Mouse (Mus musculus): ENCODE results near the gene Mxi1. TPM values are rescaled to one million over a fixed set of nuclear protein-coding genes. Genes with fewer than 3 reads are reported as not detected.
A peak's percentile ranks its signal among the peaks of the same experiment; 100 is the strongest.

Gene Mxi1
- total and polyA plus RNA-seq, 3 experiments, result 29.0 to 60.9 TPM; not detected in 1

GRCm38 (mm10) chr19:53405810-53406209, 95.5 kb downstream of the Mxi1 start:
- no peak overlapping the region for H3K4me3 ChIP-seq (ENCODE audit: control insufficient read depth in 1 of 2, insufficient read depth in 1 of 2, low read depth in 2 of 2, low read length in 2 of 2)
- H3K27me3 ChIP-seq (ENCODE audit: control insufficient read depth in 1 of 2, insufficient read depth in 2 of 2, low read length in 2 of 2), result no peaks in the 10 kb centered on the region
- TF ChIP-seq E2F4 (IDR thresholded peaks at IDR 0.05; ENCODE audit: borderline replicate concordance, low read depth, low read length) (no peak), GATA1 (IDR thresholded peaks at IDR 0.05; ENCODE audit: low read depth, low read length) (peak; percentile 42; the same call in 1 of the 2 replicates)
- H3K36me3 ChIP-seq (ENCODE audit: control insufficient read depth in 1 of 2, insufficient read depth in 2 of 2, low read length in 2 of 2), result peaks cover 0 to 39% of the 10 kb centered on the region in 2 experiments; a peak in 2 of 4 replicates
- no peaks in the 10 kb centered on the region for H3K79me2 ChIP-seq (ENCODE audit: control insufficient read depth, insufficient read depth, low read length, poor library complexity)
- no peaks in the 10 kb centered on the region for H3K9me3 ChIP-seq (replicated peaks; ENCODE audit: insufficient read depth, low read length)
- H3K4me1 ChIP-seq (ENCODE audit: control insufficient read depth in 1 of 2, insufficient read depth in 2 of 2, low read length in 2 of 2), result peaks cover 12 to 51% of the 10 kb centered on the region in 2 experiments
- DNase-seq (ENCODE audit: low read depth, low spot score), result peak; percentile 68
- no peak overlapping the region for H3K9ac ChIP-seq (ENCODE audit: control insufficient read depth, low read depth, low read length, poor library complexity, severe bottlenecking)
- H3K27ac ChIP-seq (ENCODE audit: control insufficient read depth, low read depth, low read length), result no peak overlapping the region

GRCm38 (mm10) chr19:53407350-53407749, 97.0 kb downstream of the Mxi1 start:
- no peaks in the 10 kb centered on the region for H3K79me2 ChIP-seq (ENCODE audit: control insufficient read depth, insufficient read depth, low read length, poor library complexity)
- H3K27ac ChIP-seq (ENCODE audit: control insufficient read depth, low read depth, low read length), result no peak overlapping the region
- no peak overlapping the region for H3K9ac ChIP-seq (ENCODE audit: control insufficient read depth, low read depth, low read length, poor library complexity, severe bottlenecking)
- no peak for DNase-seq (ENCODE audit: low read depth, low spot score)
- no peaks in the 10 kb centered on the region for H3K27me3 ChIP-seq (ENCODE audit: control insufficient read depth in 1 of 2, insufficient read depth in 2 of 2, low read length in 2 of 2)
- peaks cover 12 to 54% of the 10 kb centered on the region in 2 experiments for H3K4me1 ChIP-seq (ENCODE audit: control insufficient read depth in 1 of 2, insufficient read depth in 2 of 2, low read length in 2 of 2)
- H3K36me3 ChIP-seq (ENCODE audit: control insufficient read depth in 1 of 2, insufficient read depth in 2 of 2, low read length in 2 of 2), result peaks cover 0 to 39% of the 10 kb centered on the region in 2 experiments; a peak in 2 of 4 replicates
- H3K9me3 ChIP-seq (replicated peaks; ENCODE audit: insufficient read depth, low read length), result no peaks in the 10 kb centered on the region
- TF ChIP-seq MXI1 (IDR thresholded peaks at IDR 0.05; ENCODE audit: low read depth, low read length) (0 out of 2 replicates have a peak, but pooled peaks have one; percentile 24), MAZ (IDR thresholded peaks at IDR 0.05; ENCODE audit: low read depth, low read length) (no peak), CTCF (IDR thresholded peaks at IDR 0.05 in 2 of 3, conservative IDR thresholded peaks at IDR 0.05 in 1 of 3; ENCODE audit: control insufficient read depth in 1 of 3, insufficient read depth in 1 of 3, low read depth in 2 of 3, low read length in 3 of 3, poor library complexity in 1 of 3, severe bottlenecking in 1 of 3) (no peak), RCOR1 (IDR thresholded peaks at IDR 0.05; ENCODE audit: low read depth, low read length) (no peak; the same call in 1 of the 2 replicates), ZMIZ1 (IDR thresholded peaks at IDR 0.05; ENCODE audit: low read depth, low read length) (no peak), ZC3H11A (IDR thresholded peaks at IDR 0.05; ENCODE audit: low read depth, low read length) (no peak), NELFE (IDR thresholded peaks at IDR 0.05; ENCODE audit: low read depth, low read length) (no peak), BHLHE40 (IDR thresholded peaks at IDR 0.05; ENCODE audit: borderline replicate concordance, low read depth, low read length) (peak; percentile 54; the same call in 1 of the 2 replicates), GABPA (IDR thresholded peaks at IDR 0.05; ENCODE audit: low read depth, low read length) (no peak), TAL1 (IDR thresholded peaks at IDR 0.05; ENCODE audit: low read length) (no peak), EP300 (IDR thresholded peaks at IDR 0.05; ENCODE audit: low read depth in 1 of 2, low read length in 2 of 2) (peak in 1 of 2 experiments; percentile 40; a peak in 1 of 4 replicates), ETS1 (IDR thresholded peaks at IDR 0.05; ENCODE audit: low read depth, low read length) (peak; percentile 80), SMC3 (IDR thresholded peaks at IDR 0.05; ENCODE audit: low read depth, low read length) (no peak), MAFK (IDR thresholded peaks at IDR 0.05; ENCODE audit: borderline replicate concordance, low read depth, low read length) (no peak), RAD21 (IDR thresholded peaks at IDR 0.05; ENCODE audit: low read depth, low read length) (no peak), MEF2A (IDR thresholded peaks at IDR 0.05; ENCODE audit: extremely low read depth, insufficient replicate concordance, low read depth, low read length, poor library complexity, severe bottlenecking) (no peak), TCF12 (IDR thresholded peaks at IDR 0.05; ENCODE audit: low read depth, low read length) (no peak), MYC (IDR thresholded peaks at IDR 0.05; ENCODE audit: low read depth, low read length) (no peak), ZNF384 (IDR thresholded peaks at IDR 0.05; ENCODE audit: low read depth, low read length) (0 out of 2 replicates have a peak, but pooled peaks have one; percentile 13), ELF1 (IDR thresholded peaks at IDR 0.05; ENCODE audit: low read depth, low read length) (no peak), USF2 (IDR thresholded peaks at IDR 0.05; ENCODE audit: borderline replicate concordance in 1 of 2, insufficient read depth in 1 of 2, low read depth in 1 of 2, low read length in 2 of 2) (no peak), MAX (IDR thresholded peaks at IDR 0.05; ENCODE audit: low read length) (no peak), GATA1 (IDR thresholded peaks at IDR 0.05; ENCODE audit: low read depth, low read length) (peak; percentile 69), NRF1 (IDR thresholded peaks at IDR 0.05; ENCODE audit: insufficient read depth, low read depth, low read length, poor library complexity, severe bottlenecking) (no peak), CHD2 (IDR thresholded peaks at IDR 0.05; ENCODE audit: low read length) (no peak), USF1 (IDR thresholded peaks at IDR 0.05; ENCODE audit: low read depth, low read length) (peak; percentile 40; the same call in 1 of the 2 replicates), HCFC1 (IDR thresholded peaks at IDR 0.05; ENCODE audit: low read depth, low read length) (no peak), SIN3A (IDR thresholded peaks at IDR 0.05; ENCODE audit: low read length) (peak; percentile 47), ZKSCAN1 (IDR thresholded peaks at IDR 0.05; ENCODE audit: low read depth, low read length) (no peak)
- no peak overlapping the region for H3K4me3 ChIP-seq (ENCODE audit: control insufficient read depth in 1 of 2, insufficient read depth in 1 of 2, low read depth in 2 of 2, low read length in 2 of 2)
